Mouse (Mus musculus): Measurements from ENCODE around the gene Cmtm7.
A peak's percentile ranks its signal among the peaks of the same experiment; 100 is the strongest.
"Not testable (repeated sequence)": the region's sequence is repeated elsewhere in the genome, so short reads cannot be mapped to it uniquely, and the experiment has no call there.

Cmtm7 gene

DNA sequence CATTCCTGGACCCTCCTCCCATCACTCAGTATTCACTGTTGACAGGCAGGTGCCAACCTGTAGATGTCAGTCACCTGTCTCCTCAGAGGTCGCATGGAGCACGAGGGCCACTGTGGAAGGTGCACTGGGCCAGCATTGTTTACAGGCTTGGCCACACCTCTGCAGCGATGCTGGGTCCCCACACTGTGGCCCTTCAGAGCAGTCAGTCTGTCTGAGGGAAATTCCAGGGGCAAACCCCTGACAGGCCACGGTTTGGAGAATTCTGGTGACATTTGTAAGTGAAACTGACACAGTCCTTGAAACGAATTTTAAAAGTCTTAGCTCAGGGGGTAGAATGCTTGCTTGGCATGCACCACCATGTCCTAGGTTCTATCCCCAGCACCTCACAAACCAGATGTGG is 21.3 kb downstream of the Cmtm7 start:
- DNase-seq, result no peak

GRCm38 (mm10) chr9:114759886-114760285 is 21.8 kb downstream of the Cmtm7 start:
- no peak for DNase-seq

GRCm38 (mm10) chr9:114758801-114759200 is 22.9 kb downstream of the Cmtm7 start:
- no peak for DNase-seq

GRCm38 (mm10) chr9:114758272-114758671 is 23.4 kb downstream of the Cmtm7 start:
- no peak for DNase-seq

- DNase-seq, result peak; percentile 95 to 96
These were observed 28.7 kb downstream of the Cmtm7 start for GRCm38 (mm10) chr9:114752863-114753484.

DNA sequence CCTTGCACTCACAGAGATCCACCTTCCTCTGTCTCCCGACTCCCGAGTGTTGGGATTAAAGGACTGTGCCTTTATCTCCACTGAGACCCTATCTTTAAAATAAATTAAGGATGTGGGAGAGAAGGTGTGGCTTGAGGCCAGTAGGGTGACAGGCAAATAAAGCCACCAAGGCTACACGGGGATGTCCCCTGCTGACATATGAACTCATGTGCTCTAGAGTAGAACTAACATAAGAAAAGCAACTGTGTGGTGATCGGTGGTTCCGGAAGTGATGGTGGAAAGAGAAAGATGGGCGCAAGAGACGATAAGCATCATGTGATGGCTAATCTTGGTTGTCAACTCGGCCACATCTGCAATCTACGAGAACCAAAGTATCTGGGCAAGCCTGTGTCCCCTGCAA is 29.3 kb downstream of the Cmtm7 start:
- DNase-seq, result no peak

DNA sequence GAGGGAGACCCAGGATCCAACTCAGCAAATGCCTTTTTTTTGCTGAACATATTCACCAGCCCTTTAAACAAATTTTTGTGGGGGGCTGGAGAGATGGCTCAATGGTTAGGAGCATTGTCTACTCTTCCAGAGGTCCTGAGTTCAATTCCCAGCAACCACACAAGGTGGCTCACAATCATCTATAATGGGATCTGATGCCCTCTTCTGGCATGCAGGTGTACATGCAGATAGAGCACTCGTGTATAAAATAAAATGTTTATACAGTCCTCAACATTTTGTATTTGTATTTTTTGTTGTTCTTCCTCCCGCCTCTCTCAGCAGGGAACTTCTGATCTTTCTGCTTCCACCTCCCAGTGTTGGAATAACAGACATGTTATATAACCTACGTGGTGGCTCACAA is 30.1 kb downstream of the Cmtm7 start:
- DNase-seq, result no peak

- no peak for DNase-seq
These were observed 34.2 kb downstream of the Cmtm7 start for GRCm38 (mm10) chr9:114747466-114747865.

GRCm38 (mm10) chr9:114747012-114747411 is 34.6 kb downstream of the Cmtm7 start:
- DNase-seq, result no peak

GRCm38 (mm10) chr9:114745654-114746053 is 36.0 kb downstream of the Cmtm7 start:
- no peak for DNase-seq

GRCm38 (mm10) chr9:114745163-114745562 is 36.5 kb downstream of the Cmtm7 start:
- DNase-seq, result no peak

DNA sequence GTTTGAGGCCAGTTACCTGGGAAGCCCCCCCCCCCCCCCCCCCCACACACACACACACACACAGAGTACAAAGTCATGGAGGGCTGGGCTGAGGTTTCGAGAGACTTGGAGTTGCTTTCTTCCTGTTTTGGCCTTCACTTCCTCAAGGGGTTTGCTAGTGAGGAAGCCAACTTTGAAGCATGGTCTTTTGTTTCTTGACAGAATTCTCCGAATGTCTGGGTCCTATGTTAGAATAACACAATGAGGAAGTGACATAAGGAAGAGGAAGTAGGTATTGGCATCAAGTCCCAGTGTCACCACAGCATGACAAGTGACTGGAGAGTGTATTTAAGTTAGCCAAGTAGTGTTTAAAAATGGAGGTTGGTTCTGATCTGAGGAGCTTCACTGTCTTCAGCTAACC is 38.9 kb downstream of the Cmtm7 start:
- DNase-seq, result no peak

DNA sequence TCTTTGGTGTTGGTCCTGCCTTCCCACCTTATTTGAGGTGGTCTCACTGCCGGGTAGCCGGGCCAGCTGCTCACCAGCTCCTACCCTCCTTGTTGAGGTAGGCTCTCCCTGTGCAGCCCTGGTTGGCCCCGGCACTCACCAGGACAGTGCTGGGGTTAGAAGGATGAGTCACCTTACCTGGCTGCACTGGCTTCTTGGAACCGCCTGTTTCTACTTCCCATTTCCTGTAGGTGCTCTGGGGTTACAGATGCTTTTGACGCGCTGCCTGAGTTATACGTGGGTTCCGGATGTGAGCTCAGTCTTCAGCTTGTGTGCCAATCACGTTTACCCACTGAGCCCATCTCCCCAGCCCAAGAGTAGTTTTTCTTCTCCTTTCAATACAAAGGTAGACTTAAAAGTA is 41.3 kb downstream of the Cmtm7 start:
- DNase-seq, result no peak

- no peak for DNase-seq
These were observed 45.2 kb downstream of the Cmtm7 start for GRCm38 (mm10) chr9:114736442-114736841.

GRCm38 (mm10) chr9:114733238-114733637 is 48.4 kb downstream of the Cmtm7 start:
- DNase-seq, result no peak

DNA sequence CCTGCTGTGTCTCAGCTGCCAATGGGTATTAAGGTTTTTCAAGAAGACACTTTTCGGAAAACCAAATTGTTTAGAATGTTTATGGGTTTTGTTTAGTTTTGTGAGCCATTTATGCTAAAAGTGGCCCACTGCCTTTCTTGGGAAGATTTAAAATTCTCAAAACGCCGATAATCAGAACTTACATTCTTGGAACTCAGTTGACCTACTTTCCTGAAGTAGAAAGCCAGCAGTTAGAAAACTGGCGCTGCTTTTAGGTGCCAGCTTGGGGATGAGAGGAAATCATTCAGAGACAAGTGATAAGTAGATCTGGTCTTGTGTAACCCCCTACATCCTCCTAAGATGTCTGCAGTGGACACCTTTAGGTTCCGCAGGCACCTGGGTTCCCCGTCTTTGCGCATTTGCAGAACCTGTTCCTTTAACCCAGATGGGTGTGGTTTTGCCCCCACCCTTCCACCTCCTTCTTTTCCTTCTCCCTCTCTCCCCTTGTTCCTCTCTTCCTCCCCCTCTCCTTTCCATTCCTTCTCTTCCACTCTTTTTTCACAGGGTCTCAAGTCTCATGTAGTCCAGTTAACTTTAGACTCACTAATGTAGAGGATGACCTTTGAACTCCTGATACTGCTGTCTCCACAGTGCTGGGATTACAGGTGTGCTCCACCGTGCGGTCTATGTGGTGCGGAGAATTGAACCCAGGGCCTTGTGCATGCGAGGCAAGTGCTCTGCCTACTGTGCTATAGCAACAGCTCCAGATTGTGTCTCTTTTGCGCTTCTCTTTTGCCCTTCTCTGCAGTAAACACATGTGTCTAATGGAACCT is 49.6 kb downstream of the Cmtm7 start:
- DNase-seq, result no peak

DNA sequence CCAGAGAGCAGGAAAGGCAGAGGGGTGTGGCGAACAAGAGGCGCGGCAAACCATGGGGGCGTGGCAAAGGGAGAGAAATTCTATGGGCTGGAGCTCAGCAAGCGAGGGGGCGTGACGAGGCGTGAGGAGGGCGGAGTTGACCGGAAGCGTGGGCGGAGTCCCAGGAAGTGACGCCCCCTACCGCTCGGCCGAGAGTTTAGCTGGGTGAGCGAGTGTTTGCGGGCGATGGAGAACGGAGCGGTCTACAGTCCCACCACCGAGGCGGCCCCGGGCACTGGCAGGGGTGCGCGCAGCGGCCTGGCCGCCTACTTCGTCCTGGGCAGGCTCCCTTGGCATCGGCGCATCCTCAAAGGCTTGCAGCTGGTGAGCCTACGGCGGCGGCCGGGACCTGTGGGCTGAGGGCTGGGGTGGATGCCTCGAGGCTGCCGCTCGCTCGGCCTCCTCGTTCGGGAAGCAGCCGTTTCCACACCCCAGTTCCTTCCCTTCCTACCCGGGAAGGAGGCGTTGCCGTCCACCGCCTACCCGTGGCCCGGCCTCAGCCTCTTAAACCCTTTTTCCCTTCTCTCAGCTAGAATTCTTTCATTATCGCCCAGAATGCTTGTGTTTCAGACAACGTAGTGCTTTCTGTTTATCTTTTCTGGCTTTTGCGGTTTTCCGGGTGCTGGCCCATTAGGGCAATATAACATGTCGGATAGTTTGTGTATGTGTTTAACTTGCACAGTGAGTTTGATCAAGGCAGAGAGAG is 50.5 kb downstream of the Cmtm7 start, which contains the start of gene Cmtm6:
Gene Cmtm6 (plus strand): TSS at position 106 of the 745 bp plus-strand sequence.
- DNase-seq, result peak; percentile 98

DNA sequence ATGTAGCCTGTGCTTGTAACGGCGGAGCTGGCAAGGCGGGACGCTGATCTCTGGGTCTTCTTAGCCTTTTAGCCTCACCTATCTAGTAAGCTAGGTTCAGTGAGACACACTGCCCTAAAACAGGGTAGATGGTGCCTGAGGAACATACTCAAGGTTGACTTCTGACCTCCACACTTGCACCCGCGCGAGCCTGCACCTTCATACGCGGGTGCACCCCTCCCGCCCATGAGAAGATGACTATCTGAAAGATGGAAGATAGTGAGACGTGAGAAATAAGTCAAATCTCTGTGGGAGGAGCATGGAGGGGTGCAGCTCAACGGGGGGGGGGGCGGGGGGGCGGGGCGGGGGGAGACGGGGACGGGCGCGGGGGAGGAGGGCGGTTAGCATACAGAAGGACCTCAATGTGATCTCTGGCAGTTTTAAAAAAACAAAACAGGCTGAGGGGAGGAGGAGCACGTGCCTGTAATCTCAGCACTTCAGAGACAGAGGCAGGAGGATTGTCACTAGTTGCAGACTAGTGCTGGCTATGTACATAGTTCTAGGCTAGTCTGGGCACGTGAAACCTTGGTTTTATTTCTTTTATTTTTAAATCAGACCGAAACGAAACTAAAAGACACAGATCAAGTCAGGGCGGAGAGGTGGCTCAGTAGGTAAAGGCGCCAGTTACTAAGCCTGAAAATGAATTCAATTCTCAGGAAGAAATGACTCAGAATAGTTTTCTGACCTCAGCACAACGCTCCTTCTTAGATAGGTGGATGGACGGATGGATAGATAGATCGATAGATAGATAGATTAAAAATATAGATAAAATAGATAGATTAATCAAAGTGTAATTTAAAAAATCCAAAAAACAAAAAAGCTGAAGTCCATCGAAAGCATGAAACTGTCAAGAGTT is 51.5 kb downstream of the Cmtm7 start:
- no peak for DNase-seq

DNA sequence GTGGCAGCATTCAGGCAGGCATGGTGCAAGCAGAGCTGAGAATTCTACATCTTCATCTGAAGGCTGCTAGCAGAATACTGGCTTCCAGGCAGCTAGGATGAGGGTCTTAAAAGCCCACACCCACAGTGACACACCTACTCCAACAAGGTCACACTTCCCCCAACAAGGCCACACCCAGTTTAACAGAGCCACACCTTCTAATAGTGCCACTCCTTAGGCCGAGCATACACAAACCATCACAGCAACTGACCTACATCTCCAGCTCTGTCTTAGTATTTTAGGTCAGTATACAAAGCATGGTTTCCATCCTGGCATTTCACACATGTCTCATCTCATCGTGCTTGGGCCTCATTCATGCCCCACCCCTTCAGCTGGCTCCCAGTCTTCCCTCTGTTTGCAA is 53.2 kb downstream of the Cmtm7 start:
- DNase-seq, result not testable (repeated sequence)

DNA sequence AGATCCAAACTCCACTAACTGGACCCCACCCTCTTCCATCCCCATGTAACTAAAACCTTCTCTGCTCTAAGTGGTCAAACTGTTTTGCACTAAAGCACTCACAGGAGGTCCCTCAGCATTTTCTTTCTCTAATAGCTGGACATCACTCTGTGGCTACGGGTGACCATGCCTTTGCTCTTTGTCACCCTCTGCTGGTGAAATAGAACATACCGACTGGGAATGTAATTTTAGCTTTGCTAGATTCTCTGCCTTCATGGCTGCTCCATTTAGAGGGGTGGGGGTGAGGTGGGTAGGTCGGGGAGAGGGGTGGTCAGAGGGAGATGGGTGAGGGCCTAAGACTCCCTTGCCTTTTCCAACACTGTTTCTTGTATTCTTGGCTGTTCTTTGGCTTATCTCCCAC is 54.3 kb downstream of the Cmtm7 start:
- DNase-seq, result peak; percentile 75 to 88

- DNase-seq, result no peak
These were observed 64.9 kb downstream of the Cmtm7 start for GRCm38 (mm10) chr9:114716677-114717331.

DNA sequence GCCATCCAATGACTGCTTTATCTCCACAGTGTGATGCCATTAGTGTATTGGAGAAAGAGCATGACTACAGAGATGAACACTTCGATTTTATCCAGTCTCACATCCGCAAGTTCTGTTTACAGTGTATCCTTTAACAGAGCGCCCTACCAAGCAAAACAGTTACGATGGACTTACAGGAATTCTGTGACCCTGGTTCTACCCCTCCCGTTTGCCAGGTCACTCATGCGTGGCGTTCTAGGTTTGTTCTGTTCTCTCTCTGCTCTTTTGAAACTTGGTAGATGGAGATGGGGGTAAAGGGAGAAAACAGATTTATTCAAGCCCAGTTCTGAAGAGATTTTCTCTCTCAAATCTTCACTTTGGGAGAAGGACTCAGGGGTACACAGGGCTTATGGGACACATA is 68.2 kb downstream of the Cmtm7 start:
- no peak for DNase-seq
